Mouse (Mus musculus) limb, embryonic 15.5 days (tissue): Measurements from ENCODE around the gene Mmp15. TPM values are rescaled to one million over a fixed set of nuclear protein-coding genes. Genes with fewer than 3 reads are reported as not detected.

ENCODE experiments used
- ATAC-seq: fragments of 200-750 bp; cut with Nextera tagmentation; 2 replicates; pipeline ENCODE4 v1.8.0; 2017; ENCODE audit warnings: low read depth, moderate TSS enrichment; ENCODE audit not compliant: insufficient number of reproducible peaks, low FRiP score, low TSS enrichment
- H3K27ac ChIP-seq: fragments of 300-500 bp; sonication (generic); 2 replicates; pipeline ENCODE4 v1.5.1; 2015; ENCODE audit warnings: moderate library complexity, mild to moderate bottlenecking, inconsistent platforms
- H3K27me3 ChIP-seq: fragments of 300-500 bp; sonication (generic); 2 replicates; pipeline ENCODE4 v1.6.1; 2015; ENCODE audit warnings: inconsistent platforms
- H3K36me3 ChIP-seq: fragments of 300-500 bp; sonication (generic); 2 replicates; pipeline ENCODE4 v1.6.1; 2015; ENCODE audit warnings: inconsistent platforms
- H3K4me1 ChIP-seq: fragments of 300-500 bp; sonication (generic); 2 replicates; pipeline ENCODE4 v1.6.1; 2015; ENCODE audit warnings: inconsistent platforms
- H3K4me2 ChIP-seq: fragments of 300-500 bp; sonication (generic); 2 replicates; pipeline ENCODE4 v1.6.1; 2015; ENCODE audit warnings: mild to moderate bottlenecking, inconsistent platforms
- H3K4me3 ChIP-seq: fragments of 300-500 bp; sonication (generic); 2 replicates; pipeline ENCODE4 v1.5.1; 2015; ENCODE audit warnings: mild to moderate bottlenecking, inconsistent platforms
- H3K9ac ChIP-seq: fragments of 300-500 bp; sonication (generic); 2 replicates; pipeline ENCODE4 v1.6.1; 2015; ENCODE audit warnings: inconsistent platforms
- H3K9me3 ChIP-seq: fragments of 300-500 bp; sonication (generic); 2 replicates; pipeline ENCODE4 v1.6.1; 2016; ENCODE audit warnings: inconsistent platforms
- WGBS: fragments of 180-500 bp; shearing (Covaris S2); methylation state at CpG from one replicate; pipeline ENCODE4 v1.1.7; 2015; 5-methylcytosine and 5-hydroxymethylcytosine counted together
- polyA plus RNA-seq: library from polyadenylated mRNA; unstranded; fragments of >200 nt; fragmentation: Nextera tagmentation; extraction: Ambion mirVana; gene quantifications from 2 replicates; pipeline ENCODE4 v1.2.1, GENCODE M21; 2015

Gene Mmp15
- polyA plus RNA-seq, 1 experiment from 2014 or later: 7.8 TPM

GRCm38 (mm10) chr8:95386037-95386436 is 34.0 kb downstream of the Mmp15 start:
- Histone ChIP-seq H3K9me3 (no peaks in the 10 kb centered on the region), H3K4me1 (no peaks in the 10 kb centered on the region), H3K9ac (no peak overlapping the region), H3K4me3 (no peak overlapping the region), H3K27ac (no peak overlapping the region), H3K27me3 (no peaks in the 10 kb centered on the region), H3K4me2 (no peak overlapping the region), H3K36me3 (no peaks in the 10 kb centered on the region)
- ATAC-seq: no peak
- WGBS: 67% methylated on average over 5 of the region's 5 CpGs

GRCm38 (mm10) chr8:95387221-95387620 is 35.2 kb downstream of the Mmp15 start:
- Histone ChIP-seq H3K36me3 (no peaks in the 10 kb centered on the region), H3K27me3 (no peaks in the 10 kb centered on the region), H3K4me2 (no peak overlapping the region), H3K4me3 (no peak overlapping the region), H3K9ac (no peak overlapping the region), H3K4me1 (no peaks in the 10 kb centered on the region), H3K9me3 (no peaks in the 10 kb centered on the region), H3K27ac (no peak overlapping the region)
- no peak for ATAC-seq
- WGBS: 89% methylated on average over 10 of the region's 10 CpGs

- H3K36me3 ChIP-seq: no peaks in the 10 kb centered on the region
- no peak for ATAC-seq
- H3K27me3 ChIP-seq: no peaks in the 10 kb centered on the region
- no peak overlapping the region for H3K4me2 ChIP-seq
- 79% methylated on average over 7 of the region's 7 CpGs for WGBS
- no peak overlapping the region for H3K4me3 ChIP-seq
- no peak overlapping the region for H3K9ac ChIP-seq
- no peaks in the 10 kb centered on the region for H3K9me3 ChIP-seq
- no peaks in the 10 kb centered on the region for H3K4me1 ChIP-seq
- no peak overlapping the region for H3K27ac ChIP-seq
Observed at GRCm38 (mm10) chr8:95387936-95388335, 35.9 kb downstream of the Mmp15 start.

- H3K27ac ChIP-seq: no peak overlapping the region
- H3K4me3 ChIP-seq: no peak overlapping the region
- no peaks in the 10 kb centered on the region for H3K36me3 ChIP-seq
- peaks cover 2% of the 10 kb centered on the region for H3K4me1 ChIP-seq
- 66% methylated on average over 4 of the region's 4 CpGs for WGBS
- no peak overlapping the region for H3K9ac ChIP-seq
- no peak overlapping the region for H3K4me2 ChIP-seq
- no peak for ATAC-seq
- H3K27me3 ChIP-seq: no peaks in the 10 kb centered on the region
- no peaks in the 10 kb centered on the region for H3K9me3 ChIP-seq
Observed at GRCm38 (mm10) chr8:95390312-95390711, 38.2 kb downstream of the Mmp15 start.

GRCm38 (mm10) chr8:95391101-95391500 is 39.0 kb downstream of the Mmp15 start:
- Histone ChIP-seq H3K27me3 (no peaks in the 10 kb centered on the region), H3K4me2 (no peak overlapping the region), H3K4me1 (peaks cover 9% of the 10 kb centered on the region), H3K36me3 (no peaks in the 10 kb centered on the region), H3K9me3 (no peaks in the 10 kb centered on the region), H3K9ac (no peak overlapping the region), H3K27ac (no peak overlapping the region), H3K4me3 (no peak overlapping the region)
- ATAC-seq: no peak
- 77% methylated on average over 7 of the region's 7 CpGs for WGBS

GRCm38 (mm10) chr8:95392604-95393003 is 40.5 kb downstream of the Mmp15 start:
- no peak for ATAC-seq
- Histone ChIP-seq H3K9ac (no peak overlapping the region), H3K27ac (peak overlapping the region; percentile 44; the same call in 1 of the 2 replicates)

GRCm38 (mm10) chr8:95395186-95395918 is 43.3 kb downstream of the Mmp15 start:
- peaks cover 22% of the 10 kb centered on the region for H3K4me1 ChIP-seq
- 0 out of 2 replicates have a peak, but pooled peaks have one; percentile 15 for ATAC-seq
- H3K36me3 ChIP-seq: no peaks in the 10 kb centered on the region
- H3K27me3 ChIP-seq: no peaks in the 10 kb centered on the region
- 36% methylated on average over 8 of the region's 8 CpGs for WGBS
- no peak overlapping the region for H3K4me3 ChIP-seq
- H3K9me3 ChIP-seq: no peaks in the 10 kb centered on the region
- H3K27ac ChIP-seq: no peak overlapping the region
- H3K9ac ChIP-seq: no peak overlapping the region
- no peak overlapping the region for H3K4me2 ChIP-seq

More at GRCm38 (mm10) chr8:95392604-95393003, 40.5 kb downstream of the Mmp15 start:
- Histone ChIP-seq H3K4me2 (no peak overlapping the region), H3K4me1 (peaks cover 18% of the 10 kb centered on the region), H3K4me3 (no peak overlapping the region), H3K27me3 (no peaks in the 10 kb centered on the region), H3K36me3 (no peaks in the 10 kb centered on the region), H3K9me3 (no peaks in the 10 kb centered on the region)
- 67% methylated on average over 5 of the region's 5 CpGs for WGBS

- Histone ChIP-seq H3K9ac (no peak overlapping the region), H3K4me2 (no peak overlapping the region), H3K4me3 (no peak overlapping the region), H3K9me3 (no peaks in the 10 kb centered on the region), H3K4me1 (peaks cover 22% of the 10 kb centered on the region), H3K27me3 (no peaks in the 10 kb centered on the region), H3K36me3 (no peaks in the 10 kb centered on the region), H3K27ac (no peak overlapping the region; the same call in 1 of the 2 replicates)
- 52% methylated on average over 11 of the region's 11 CpGs for WGBS
- ATAC-seq: no peak
Observed at GRCm38 (mm10) chr8:95396752-95397151, 44.7 kb downstream of the Mmp15 start.

- Histone ChIP-seq H3K4me2 (no peak overlapping the region), H3K9me3 (no peaks in the 10 kb centered on the region), H3K36me3 (no peaks in the 10 kb centered on the region), H3K9ac (no peak overlapping the region), H3K27me3 (no peaks in the 10 kb centered on the region), H3K27ac (no peak overlapping the region; the same call in 1 of the 2 replicates), H3K4me1 (peaks cover 22% of the 10 kb centered on the region), H3K4me3 (no peak overlapping the region)
- WGBS: 56% methylated on average over 5 of the region's 5 CpGs
- ATAC-seq: no peak
Observed at GRCm38 (mm10) chr8:95397201-95397600, 45.1 kb downstream of the Mmp15 start.

GRCm38 (mm10) chr8:95399131-95399530 is 47.1 kb downstream of the Mmp15 start:
- Histone ChIP-seq H3K4me3 (no peak overlapping the region), H3K4me1 (peaks cover 22% of the 10 kb centered on the region), H3K27ac (no peak overlapping the region), H3K4me2 (no peak overlapping the region), H3K9me3 (no peaks in the 10 kb centered on the region), H3K9ac (no peak overlapping the region), H3K36me3 (no peaks in the 10 kb centered on the region), H3K27me3 (no peaks in the 10 kb centered on the region)
- 72% methylated on average over 9 of the region's 9 CpGs for WGBS
- no peak for ATAC-seq

- Histone ChIP-seq H3K27me3 (no peaks in the 10 kb centered on the region), H3K4me3 (no peak overlapping the region), H3K9ac (no peak overlapping the region), H3K4me1 (peaks cover 13% of the 10 kb centered on the region; the same call in 1 of the 2 replicates), H3K9me3 (no peaks in the 10 kb centered on the region), H3K27ac (no peak overlapping the region), H3K4me2 (no peak overlapping the region), H3K36me3 (no peaks in the 10 kb centered on the region)
- peak; percentile 56; the same call in 1 of the 2 replicates for ATAC-seq
- WGBS: 80% methylated on average over 7 of the region's 7 CpGs
Observed at GRCm38 (mm10) chr8:95401091-95401490, 49.0 kb downstream of the Mmp15 start.

GRCm38 (mm10) chr8:95409518-95409917 is 57.5 kb downstream of the Mmp15 start:
- Histone ChIP-seq H3K4me3 (no peak overlapping the region), H3K27me3 (no peaks in the 10 kb centered on the region), H3K9ac (no peak overlapping the region), H3K4me1 (no peaks in the 10 kb centered on the region; the same call in 1 of the 2 replicates), H3K4me2 (no peak overlapping the region), H3K9me3 (no peaks in the 10 kb centered on the region), H3K27ac (no peak overlapping the region), H3K36me3 (no peaks in the 10 kb centered on the region)
- no peak for ATAC-seq
- 84% methylated on average over 5 of the region's 5 CpGs for WGBS
